Mouse (Mus musculus) CH12.LX (cell line): ENCODE measurements at regions not wholly inside any gene's neighbourhood (a gene's known extent, or its start where the extent isn't known, plus 50 kb on each side); places are given as distances from the start of the nearest gene placed in this dataset.

Experiments
- DNase-seq: peaks from one replicate; pipeline ENCODE4 v3.0.0-alpha.2; 2013; ENCODE audit errors: extremely low read depth
- H3K27ac ChIP-seq: 2 replicates; pipeline ENCODE4 v1.5.1; 2012; ENCODE audit warnings: low read depth, mild to moderate bottlenecking, control low read depth, moderate library complexity; ENCODE audit not compliant: insufficient read depth
- H3K27me3 ChIP-seq: replicated peaks from 2 replicates; pipeline ENCODE3; 2012; ENCODE audit warnings: inconsistent platforms
- H3K36me3 ChIP-seq, 2 experiments: replicated peaks in 1 of 2; 2 replicates each; pipeline versions ENCODE3 to v1.6.1; 2012; ENCODE audit warnings: inconsistent platforms in 1 of 2, low read length in 1 of 2, mild to moderate bottlenecking in 1 of 2, mixed read lengths in 1 of 2, moderate library complexity in 1 of 2; ENCODE audit not compliant: control insufficient read depth in 1 of 2, insufficient read depth in 1 of 2
- H3K4me1 ChIP-seq, 2 experiments: 2 replicates each; pipeline ENCODE4 v1.6.1; 2012; ENCODE audit warnings: inconsistent platforms in 1 of 2, moderate library complexity in 1 of 2; ENCODE audit not compliant: insufficient read depth in 2 of 2, control insufficient read depth in 1 of 2
- H3K4me2 ChIP-seq: 2 replicates; pipeline ENCODE4 v1.6.1; 2012; ENCODE audit warnings: low read depth, mild to moderate bottlenecking, control low read depth; ENCODE audit not compliant: poor library complexity, insufficient read depth, severe bottlenecking
- H3K4me3 ChIP-seq, 3 experiments: fragments of 150-350 bp in 1 of 3; sonication (generic) in 1 of 3; replicated peaks in 1 of 3; 2 replicates each; pipeline versions ENCODE3 to v1.5.1; 2011 to 2012; ENCODE audit warnings: low read depth in 2 of 3, low read length in 2 of 3, mild to moderate bottlenecking in 2 of 3, moderate library complexity in 2 of 3, control low read depth in 1 of 3, improper control_type of control experiment in 1 of 3, inconsistent platforms in 1 of 3, mixed read lengths in 1 of 3; ENCODE audit not compliant: poor library complexity in 1 of 3
- H3K79me2 ChIP-seq: replicated peaks from 2 replicates; pipeline ENCODE4 v1.6.1; 2012; ENCODE audit warnings: mild to moderate bottlenecking, moderate library complexity; ENCODE audit not compliant: control insufficient read depth, poor library complexity, insufficient read depth, severe bottlenecking; ENCODE audit errors: extremely low read depth
- H3K9ac ChIP-seq: 2 replicates; pipeline ENCODE4 v1.6.1; 2012; ENCODE audit warnings: low read depth, mild to moderate bottlenecking, control low read depth, moderate library complexity; ENCODE audit not compliant: insufficient read depth
- H3K9me3 ChIP-seq: replicated peaks from 2 replicates; pipeline ENCODE3; 2012; ENCODE audit warnings: low read length, inconsistent platforms, mixed read lengths
- CHD1 ChIP-seq: IDR thresholded peaks from 2 replicates; pipeline ENCODE4 v1.6.1; 2012; ENCODE audit warnings: low read depth, low read length, improper control_type of control experiment, inconsistent platforms
- E2F4 ChIP-seq: IDR thresholded peaks from 2 replicates; pipeline ENCODE4 v1.6.1; 2011; ENCODE audit warnings: low read depth, low read length, improper control_type of control experiment; ENCODE audit not compliant: insufficient replicate concordance
- EP300 ChIP-seq: IDR thresholded peaks from 2 replicates; pipeline ENCODE4 v1.6.1; 2011; ENCODE audit warnings: low read length, improper control_type of control experiment
- HCFC1 ChIP-seq: IDR thresholded peaks from 2 replicates; pipeline ENCODE4 v1.6.1; 2012; ENCODE audit warnings: low read depth, mild to moderate bottlenecking, inconsistent platforms, low read length, improper control_type of control experiment
- IRF4 ChIP-seq: IDR thresholded peaks from 2 replicates; pipeline ENCODE4 v1.6.1; 2014; ENCODE audit warnings: low read depth, mild to moderate bottlenecking, inconsistent platforms, low read length, improper control_type of control experiment
- KAT2A ChIP-seq: IDR thresholded peaks from 2 replicates; pipeline ENCODE4 v1.6.1; 2012; ENCODE audit warnings: low read length, improper control_type of control experiment, inconsistent platforms; ENCODE audit not compliant: insufficient replicate concordance
- MAFK ChIP-seq: IDR thresholded peaks from 2 replicates; pipeline ENCODE4 v1.6.1; 2011; ENCODE audit warnings: low read length, improper control_type of control experiment; ENCODE audit not compliant: insufficient replicate concordance
- MAX ChIP-seq: IDR thresholded peaks from 2 replicates; pipeline ENCODE4 v1.6.1; 2011; ENCODE audit warnings: low read length, improper control_type of control experiment
- NELFE ChIP-seq: IDR thresholded peaks from 2 replicates; pipeline ENCODE4 v1.6.1; 2011; ENCODE audit warnings: low read depth, low read length, improper control_type of control experiment
- PAX5 ChIP-seq: IDR thresholded peaks from 2 replicates; pipeline ENCODE4 v1.6.1; 2012; ENCODE audit warnings: low read length, inconsistent platforms, mixed read lengths
- RAD21 ChIP-seq: IDR thresholded peaks from 2 replicates; pipeline ENCODE4 v1.6.1; 2011; ENCODE audit warnings: low read depth, mild to moderate bottlenecking, low read length, improper control_type of control experiment, moderate library complexity
- SIN3A ChIP-seq: IDR thresholded peaks from 2 replicates; pipeline ENCODE4 v1.6.1; 2012; ENCODE audit warnings: low read length, improper control_type of control experiment, inconsistent platforms
- TBP ChIP-seq: conservative IDR thresholded peaks from 2 replicates; pipeline ENCODE4 v1.6.1; 2011; ENCODE audit warnings: low read depth, low read length, improper control_type of control experiment
- UBTF ChIP-seq: IDR thresholded peaks from 2 replicates; pipeline ENCODE4 v1.6.1; 2012; ENCODE audit warnings: low read depth, mild to moderate bottlenecking, inconsistent platforms, low read length, improper control_type of control experiment, moderate library complexity
- USF1 ChIP-seq: IDR thresholded peaks from 2 replicates; pipeline ENCODE4 v1.6.1; 2014; ENCODE audit warnings: low read depth, mild to moderate bottlenecking, inconsistent platforms, low read length, improper control_type of control experiment
- ZC3H11A ChIP-seq: IDR thresholded peaks from 2 replicates; pipeline ENCODE4 v1.6.1; 2012; ENCODE audit warnings: low read depth, mild to moderate bottlenecking, inconsistent platforms, low read length, improper control_type of control experiment
- dilution Hi-C: fragments of 300-500 bp; cut with MboI; formaldehyde crosslinking; loops from 2 replicates; pipeline ENCODE4 v1.14.3; 2020; ENCODE audit warnings: low sequenced_read_pairs; ENCODE audit not compliant: extremely low pct_unique_long_range_greater_than_20kb, extremely low pct_ligation_motif_present
- in situ Hi-C: fragments of 300-500 bp; cut with MboI; formaldehyde crosslinking; loops from 3 replicates; pipeline ENCODE4 v1.14.3; 2019; ENCODE audit warnings: low sequenced_read_pairs, low pct_ligation_motif_present, low pct_unique_long_range_greater_than_20kb, mixed read lengths

DNA sequence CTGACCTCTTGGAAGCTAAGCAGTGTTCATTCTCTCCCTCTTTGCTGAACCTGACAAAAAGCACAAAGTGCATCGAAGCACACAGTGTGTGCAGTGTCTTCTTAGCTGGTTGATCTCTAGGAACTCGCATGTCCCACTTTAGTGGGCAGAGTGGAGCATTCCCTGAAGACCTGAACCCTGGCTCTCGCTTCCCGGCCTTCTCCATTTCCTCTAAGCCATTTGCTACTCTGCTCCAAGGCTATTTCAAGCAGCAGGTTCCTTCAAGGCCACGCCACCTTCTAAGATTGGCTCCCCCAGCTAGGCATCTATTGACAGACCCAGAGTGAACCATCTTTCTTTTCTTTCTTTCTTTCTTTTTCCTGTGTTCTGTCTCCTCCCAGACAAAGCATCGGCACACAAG lies 71.8 kb downstream of the Zfp36l1 start:
- Histone ChIP-seq H3K79me2 (no peaks in the 10 kb centered on the region), H3K27ac (no peak overlapping the region), H3K36me3 (no peaks in the 10 kb centered on the region), H3K4me2 (no peak overlapping the region), H3K4me1 (peaks cover 22 to 49% of the 10 kb centered on the region in 2 experiments), H3K9ac (no peak overlapping the region), H3K9me3 (no peaks in the 10 kb centered on the region), H3K27me3 (no peaks in the 10 kb centered on the region), H3K4me3 (no peak overlapping the region)
- no peak for DNase-seq
- in situ Hi-C loops (no loop called here), dilution Hi-C loops (no loop called here)
- TF ChIP-seq ZC3H11A (no peak), UBTF (no peak), PAX5 (no peak), MAFK (no peak), KAT2A (no peak), IRF4 (no peak), HCFC1 (no peak), MAX (no peak), SIN3A (no peak), USF1 (no peak), RAD21 (no peak), NELFE (no peak)

DNA sequence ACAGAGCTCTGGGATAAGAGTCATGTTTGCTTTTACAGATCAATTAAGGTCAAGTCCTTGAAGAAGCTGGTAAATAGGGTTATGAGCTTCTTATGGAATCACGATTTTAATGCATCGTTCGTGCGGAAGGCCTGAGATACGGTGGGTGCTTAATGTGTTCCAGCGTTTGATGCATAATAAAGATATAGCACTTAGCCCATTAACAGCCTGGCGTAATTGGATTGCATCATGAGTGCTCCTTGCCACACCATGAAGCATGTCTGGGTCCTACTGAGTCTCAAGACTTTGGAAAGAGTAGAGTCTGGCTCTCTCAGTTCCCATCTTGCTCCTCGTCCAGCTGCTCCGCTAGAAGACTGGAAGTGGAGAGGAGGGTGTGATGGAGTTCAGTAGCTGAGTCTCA lies 72.6 kb downstream of the Zfp36l1 start:
- H3K4me2 ChIP-seq = no peak overlapping the region
- TF ChIP-seq ZC3H11A (no peak), TBP (no peak)
- TF ChIP-seq, all 38 proteins: peak for 0
- no peak overlapping the region for H3K9ac ChIP-seq
- no peaks in the 10 kb centered on the region for H3K79me2 ChIP-seq
- in situ Hi-C loops (no loop called here), dilution Hi-C loops (no loop called here)
- no peak for DNase-seq
- H3K36me3 ChIP-seq = no peaks in the 10 kb centered on the region
- H3K9me3 ChIP-seq = no peaks in the 10 kb centered on the region
- no peak overlapping the region for H3K4me3 ChIP-seq
- H3K27ac ChIP-seq = no peak overlapping the region
- H3K4me1 ChIP-seq = peaks cover 22 to 54% of the 10 kb centered on the region in 2 experiments
- H3K27me3 ChIP-seq = no peaks in the 10 kb centered on the region

DNA sequence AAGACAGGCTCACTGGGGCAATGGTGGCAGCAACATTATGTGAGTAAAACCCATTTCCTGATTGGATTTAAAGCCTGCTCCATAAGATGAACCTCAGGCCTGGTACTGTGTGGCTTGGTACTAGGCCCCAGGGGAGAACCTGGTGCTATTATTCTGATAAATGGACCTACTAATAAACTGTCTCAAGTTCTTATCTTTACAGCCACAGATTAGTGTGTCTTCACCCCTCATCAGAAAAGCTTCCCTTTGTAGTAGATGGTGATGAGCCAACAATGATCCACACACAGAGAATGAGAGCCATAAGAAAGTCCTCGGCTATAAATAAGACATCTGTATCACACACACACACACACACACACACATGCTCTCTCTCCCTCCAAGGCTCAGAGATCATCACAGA lies 73.7 kb downstream of the Zfp36l1 start:
- Histone ChIP-seq H3K27me3 (no peaks in the 10 kb centered on the region), H3K9ac (no peak overlapping the region), H3K4me3 (no peak overlapping the region), H3K4me2 (no peak overlapping the region), H3K79me2 (no peaks in the 10 kb centered on the region), H3K9me3 (no peaks in the 10 kb centered on the region), H3K27ac (no peak overlapping the region), H3K4me1 (peaks cover 29 to 65% of the 10 kb centered on the region in 2 experiments), H3K36me3 (no peaks in the 10 kb centered on the region)
- no peak for TF ChIP-seq CHD1
- TF ChIP-seq MAX = no peak
- no peak for TF ChIP-seq MAFK
- TF ChIP-seq EP300 = no peak
- no peak for TF ChIP-seq E2F4
- dilution Hi-C loops = no loop called here
- in situ Hi-C loops = no loop called here
- DNase-seq = no peak
